9 mouse cellular contexts compared by ENCODE assay signal in genomic region chr13:80940421-80940820, GRCm38 (mm10). TPM values are rescaled to one million over a fixed set of nuclear protein-coding genes. Genes with fewer than 3 reads are reported as not detected.
DNase-seq lines count a peak whose midpoint lies in the region; ATAC-seq lines count a peak whose summit lies in the region.
"Had no signal": no experiment of that assay in that cellular context is flagged by ENCODE, and none has a peak within 500 bp of the region (broad histone marks: within the 10 kb centered on the region; RNA-seq: fewer than 3 reads in every experiment).

No protein-coding gene starts in this region.

- DNase-seq in kidney, postnatal 4 days = no peak
- peak; percentile 72 for DNase-seq in adrenal gland, adult 2 months
- DNase-seq in heart, adult 8-10 months (ENCODE audit: low spot score) = peak; percentile 62
- DNase-seq in lung, postnatal 14 days = peak; percentile 58
- no peak for DNase-seq in embryo, embryonic 10.5 days (ENCODE audit: low spot score)
- DNase-seq in spleen, adult 12 weeks (ENCODE audit: low spot score) = no peak
- no peak for DNase-seq in cerebellum, adult 11-12 months

- H3K36me3 ChIP-seq in kidney, embryonic 15.5 days = no peaks in the 10 kb centered on the region
- H3K36me3 ChIP-seq: midbrain, embryonic 10.5 days had no signal

- H3K27me3 ChIP-seq in kidney, embryonic 15.5 days = no peaks in the 10 kb centered on the region

- H3K9ac ChIP-seq in kidney, embryonic 15.5 days = no peak overlapping the region

- WGBS in kidney, embryonic 15.5 days = 63% methylated on average over 5 of the region's 5 CpGs

- no peaks in the 10 kb centered on the region for H3K9me3 ChIP-seq in kidney, embryonic 15.5 days (replicated peaks)
- H3K9me3 ChIP-seq: midbrain, embryonic 10.5 days had no signal

- peak overlapping the region; percentile 52 for H3K27ac ChIP-seq in kidney, embryonic 15.5 days
- H3K27ac ChIP-seq: midbrain, embryonic 10.5 days had no signal

- H3K4me2 ChIP-seq in kidney, embryonic 15.5 days = no peak overlapping the region

- no peak for ATAC-seq in kidney, embryonic 15.5 days (replicated peaks; ENCODE audit: low FRiP score)

- no peak overlapping the region for H3K4me3 ChIP-seq in kidney, embryonic 15.5 days (replicated peaks)
- H3K4me3 ChIP-seq: midbrain, embryonic 10.5 days had no signal

- no peaks in the 10 kb centered on the region for H3K4me1 ChIP-seq in kidney, embryonic 15.5 days
- H3K4me1 ChIP-seq: midbrain, embryonic 10.5 days had no signal

RNA-seq across cellular contexts. Expression of gene Arrdc3, which starts 57.2 kb away (rescaled TPM):
- 57.3 and 57.4 TPM in 2 replicates for polyA plus RNA-seq in kidney, embryonic 15.5 days (2015; fragmentation: Nextera tagmentation; extraction: Ambion mirVana)
- total RNA-seq in adrenal gland, adult 2 months (2021) = 100 to 1,000 TPM in 1 of 2 experiments, 10 to 100 TPM in 1; 79.3 to 112 TPM
- 26.9 and 34.5 TPM in 2 replicates for polyA plus RNA-seq in adrenal gland, adult 2 months (2012; rRNA removed)
- total RNA-seq in heart, adult 8-10 months (2022) = 10 to 100 TPM; 25.2 to 40.2 (median 31.2) TPM

Comparison
In these comparisons a context has a peak if more than half of its experiments do, and no peak if none do; other contexts are left out.
1. DNase-seq: peak in adrenal gland, adult 2 months (single experiment), heart, adult 8-10 months (single experiment) and lung, postnatal 14 days (single experiment); none in kidney, postnatal 4 days (0 of 2), embryo, embryonic 10.5 days (single experiment), spleen, adult 12 weeks (single experiment) and cerebellum, adult 11-12 months (single experiment).